Mouse (Mus musculus): ENCODE measurements at regions not wholly inside any gene's neighbourhood (a gene's known extent, or its start where the extent isn't known, plus 50 kb on each side); places are given as distances from the start of the nearest gene placed in this dataset.

- TF ChIP-seq CTCF (IDR thresholded peaks at IDR 0.05; ENCODE audit: extremely low read depth, insufficient read depth, insufficient read length, insufficient replicate concordance) (no peak), POLR2A (IDR thresholded peaks at IDR 0.05; ENCODE audit: low read depth, low read length) (no peak)
These were observed 515.3 kb upstream of the N6amt1 start for GRCm38 (mm10) chr16:86838457-86839337.

Data from spleen, adult 2 months (tissue).